Mouse (Mus musculus) embryonic facial prominence, embryonic 14.5 days (tissue): ENCODE results near the gene Pnma1. TPM values are rescaled to one million over a fixed set of nuclear protein-coding genes. Genes with fewer than 3 reads are reported as not detected.

Experiments
- ATAC-seq: fragments of 200-750 bp; cut with Nextera tagmentation; 2 replicates; pipeline ENCODE4 v1.8.0; 2017; ENCODE audit warnings: low read depth, moderate number of reproducible peaks, moderate TSS enrichment
- DNase-seq: peaks from one replicate; pipeline ENCODE4 v3.0.0-alpha.2; 2015; ENCODE audit warnings: low spot score
- H3K27ac ChIP-seq: fragments of 300-500 bp; sonication (generic); replicated peaks from 2 replicates; pipeline ENCODE4 v1.5.1; 2014; ENCODE audit warnings: low read depth, mild to moderate bottlenecking, low read length, moderate library complexity
- H3K27me3 ChIP-seq: fragments of 300-500 bp; sonication (generic); replicated peaks from 2 replicates; pipeline ENCODE4 v1.6.1; 2014; ENCODE audit warnings: low read length; ENCODE audit not compliant: control insufficient read depth, insufficient read depth
- H3K36me3 ChIP-seq: fragments of 300-500 bp; sonication (generic); 2 replicates; pipeline ENCODE4 v1.6.1; 2014; ENCODE audit warnings: low read length, mixed read lengths; ENCODE audit not compliant: control insufficient read depth, insufficient read depth
- H3K4me1 ChIP-seq: fragments of 300-500 bp; sonication (generic); 2 replicates; pipeline ENCODE4 v1.6.1; 2014; ENCODE audit warnings: antibody characterized with exemption, low read length; ENCODE audit not compliant: control insufficient read depth, insufficient read depth
- H3K4me2 ChIP-seq: fragments of 300-500 bp; sonication (generic); 2 replicates; pipeline ENCODE4 v1.6.1; 2014; ENCODE audit warnings: low read depth, mild to moderate bottlenecking, low read length, moderate library complexity, mixed read lengths
- H3K4me3 ChIP-seq: fragments of 300-500 bp; sonication (generic); 2 replicates; pipeline ENCODE4 v1.5.1; 2014; ENCODE audit warnings: low read depth, mild to moderate bottlenecking, low read length
- H3K9ac ChIP-seq: fragments of 300-500 bp; sonication (generic); 2 replicates; pipeline ENCODE4 v1.6.1; 2014; ENCODE audit warnings: low read depth, mild to moderate bottlenecking, low read length, moderate library complexity, mixed read lengths
- H3K9me3 ChIP-seq: fragments of 300-500 bp; sonication (generic); 2 replicates; pipeline ENCODE4 v1.6.1; 2016; ENCODE audit warnings: low read length; ENCODE audit not compliant: control insufficient read depth
- whole genome bisulfite sequencing: fragments of 180-500 bp; shearing (Covaris S2); extraction: QIAGEN DNeasy Blood & Tissue Kit; methylation state at CpG from one replicate; pipeline ENCODE4 v1.1.7; 2014; 5-methylcytosine and 5-hydroxymethylcytosine counted together
- polyA plus RNA-seq: library from polyadenylated mRNA; unstranded; fragments of >200 nt; fragmentation: Nextera tagmentation; extraction: Ambion mirVana; gene quantifications from 2 replicates; pipeline ENCODE4 v1.2.1, GENCODE M21; 2014

Gene Pnma1
- polyA plus RNA-seq, 1 experiment from 2014 or later: 1.4 TPM

DNA sequence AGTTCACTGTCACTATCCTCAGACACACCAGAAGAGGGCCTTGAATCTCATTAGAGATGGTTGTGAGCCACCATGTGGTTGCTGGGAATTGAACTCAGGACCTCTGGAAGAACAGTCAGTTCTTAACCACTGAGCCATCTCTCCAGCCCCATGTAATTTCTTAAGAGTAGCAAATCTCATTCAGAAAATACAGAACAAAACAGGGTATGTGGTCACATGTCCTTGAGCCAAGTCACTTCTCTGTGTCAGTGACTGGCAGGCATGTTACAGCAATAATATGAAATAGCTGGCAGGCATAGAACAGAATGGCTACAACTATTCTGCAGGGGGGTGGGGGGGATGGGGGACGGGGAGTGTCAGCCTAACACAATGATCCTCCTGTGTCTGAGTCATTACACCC lies 48.2 kb downstream of the Pnma1 start:
- Histone ChIP-seq H3K4me2 (peak overlapping the region; percentile 73), H3K4me1 (0 out of 2 replicates have a peak, but pooled peaks cover 3% of the 10 kb centered on the region), H3K27ac (no peak overlapping the region), H3K4me3 (peak overlapping the region; percentile 50), H3K27me3 (no peaks in the 10 kb centered on the region), H3K9ac (no peak overlapping the region; the same call in 1 of the 2 replicates), H3K36me3 (no peaks in the 10 kb centered on the region), H3K9me3 (no peaks in the 10 kb centered on the region)
- ATAC-seq: no peak
- 73% methylated on average over 1 of the region's 1 CpGs for WGBS
- no peak for DNase-seq

DNA sequence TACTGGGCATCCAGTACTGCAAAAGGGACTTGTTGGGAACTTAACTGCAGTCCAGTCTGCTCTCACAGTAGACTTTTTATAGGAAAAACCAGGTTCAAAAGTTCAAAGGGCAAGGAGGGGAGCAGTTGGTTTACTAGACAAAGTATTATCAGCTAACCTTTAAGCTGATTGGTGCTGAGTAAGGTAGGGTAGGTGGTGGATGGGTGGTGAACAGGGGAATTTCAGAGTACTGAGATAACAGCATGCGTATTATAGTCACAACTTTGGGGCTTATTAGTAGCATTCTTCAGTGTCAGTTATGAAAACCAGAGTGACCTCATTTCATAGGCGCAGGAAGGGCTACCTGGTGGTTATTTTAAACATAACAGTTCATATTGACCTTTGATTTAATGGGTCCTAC lies 48.7 kb downstream of the Pnma1 start:
- H3K4me3 ChIP-seq: no peak overlapping the region
- no peaks in the 10 kb centered on the region for H3K36me3 ChIP-seq
- ATAC-seq (no peak), DNase-seq (no peak)
- H3K27me3 ChIP-seq: no peaks in the 10 kb centered on the region
- WGBS: 93% methylated on average over 2 of the region's 2 CpGs
- 0 out of 2 replicates have a peak, but pooled peaks cover 2% of the 10 kb centered on the region for H3K9me3 ChIP-seq
- H3K4me2 ChIP-seq: no peak overlapping the region
- no peak overlapping the region for H3K9ac ChIP-seq
- no peak overlapping the region for H3K27ac ChIP-seq
- 0 out of 2 replicates have a peak, but pooled peaks cover 3% of the 10 kb centered on the region for H3K4me1 ChIP-seq

Other genes starting within 250 kb of the Pnma1 start
- gene Numb, start 226.6 kb downstream of the Pnma1 start, polyA plus RNA-seq: 29.9 and 33.1 TPM in 2 replicates
- gene Riox1, start 197.9 kb downstream of the Pnma1 start, polyA plus RNA-seq: 11.8 and 13.0 TPM in 2 replicates
- not detected in 2 replicates for gene Heatr4, start 163.6 kb downstream of the Pnma1 start, polyA plus RNA-seq
- gene Acot2, start 160.6 kb downstream of the Pnma1 start, polyA plus RNA-seq: 9.8 and 14.5 TPM in 2 replicates
- gene Acot1, start 139.0 kb downstream of the Pnma1 start, polyA plus RNA-seq: 40.2 and 41.4 TPM in 2 replicates
- 0.13 and 0.38 TPM in 2 replicates for gene Acot4, start 110.1 kb downstream of the Pnma1 start, polyA plus RNA-seq
- not detected in 2 replicates for gene Gm49366, start 109.6 kb downstream of the Pnma1 start, polyA plus RNA-seq
- gene Acot3, start 96.3 kb downstream of the Pnma1 start, polyA plus RNA-seq: 0.13 TPM in 1 of 2 replicates, not detected in the other
- gene Acot5, start 79.2 kb downstream of the Pnma1 start, polyA plus RNA-seq: not detected in 2 replicates
- gene Acot6, start 47.8 kb downstream of the Pnma1 start, polyA plus RNA-seq: 2.3 and 2.6 TPM in 2 replicates
- gene Dnal1, start 34.1 kb downstream of the Pnma1 start, polyA plus RNA-seq: 5.9 and 7.1 TPM in 2 replicates
- 9.4 and 9.8 TPM in 2 replicates for gene Elmsan1, start 70.4 kb upstream of the Pnma1 start, polyA plus RNA-seq
- 18.8 and 22.5 TPM in 2 replicates for gene Ptgr2, start 136.7 kb upstream of the Pnma1 start, polyA plus RNA-seq
- gene Zfp410, start 168.4 kb upstream of the Pnma1 start, polyA plus RNA-seq: 64.7 and 69.9 TPM in 2 replicates
- gene Coq6, start 213.2 kb upstream of the Pnma1 start, polyA plus RNA-seq: 34.0 and 41.1 TPM in 2 replicates
- gene Fam161b, start 213.3 kb upstream of the Pnma1 start, polyA plus RNA-seq: 2.5 and 2.6 TPM in 2 replicates